Mouse (Mus musculus) forebrain, embryonic 11.5 days (tissue): ENCODE measurements around the gene Lin28b. TPM values are rescaled to one million over a fixed set of nuclear protein-coding genes. Genes with fewer than 3 reads are reported as not detected.

Experiments
- ATAC-seq: fragments of 200-750 bp; cut with Nextera tagmentation; replicated peaks from 2 replicates; pipeline ENCODE4 v1.8.0; 2017; ENCODE audit warnings: moderate TSS enrichment; ENCODE audit not compliant: low FRiP score
- DNase-seq: peaks from one replicate; pipeline ENCODE4 v3.0.0-alpha.2; 2017; ENCODE audit warnings: low spot score
- H3K27ac ChIP-seq: fragments of 300-500 bp; sonication (generic); 2 replicates; pipeline ENCODE4 v1.5.1; 2014; ENCODE audit warnings: low read depth, low read length
- H3K27me3 ChIP-seq: fragments of 300-500 bp; sonication (generic); 2 replicates; pipeline ENCODE4 v1.6.1; 2014; ENCODE audit warnings: mild to moderate bottlenecking, low read length, mixed read lengths; ENCODE audit not compliant: control insufficient read depth, insufficient read depth
- H3K36me3 ChIP-seq: fragments of 300-500 bp; sonication (generic); 2 replicates; pipeline ENCODE4 v1.6.1; 2014; ENCODE audit warnings: mild to moderate bottlenecking, low read length, moderate library complexity, mixed read lengths; ENCODE audit not compliant: control insufficient read depth, insufficient read depth
- H3K4me1 ChIP-seq: fragments of 300-500 bp; sonication (generic); replicated peaks from 2 replicates; pipeline ENCODE4 v1.6.1; 2014; ENCODE audit warnings: low read length, mixed read lengths; ENCODE audit not compliant: control insufficient read depth, insufficient read depth
- H3K4me2 ChIP-seq: fragments of 300-500 bp; sonication (generic); 2 replicates; pipeline ENCODE4 v1.6.1; 2014; ENCODE audit warnings: low read depth, mild to moderate bottlenecking, low read length, moderate library complexity, mixed read lengths; ENCODE audit not compliant: severe bottlenecking
- H3K4me3 ChIP-seq: fragments of 300-500 bp; sonication (generic); 2 replicates; pipeline ENCODE4 v1.5.1; 2014; ENCODE audit warnings: low read depth, low read length
- H3K9ac ChIP-seq: fragments of 300-500 bp; sonication (generic); 2 replicates; pipeline ENCODE4 v1.6.1; 2014; ENCODE audit warnings: low read length
- H3K9me3 ChIP-seq: fragments of 300-500 bp; sonication (generic); 2 replicates; pipeline ENCODE4 v1.6.1; 2016; ENCODE audit warnings: low read length, mixed read lengths; ENCODE audit not compliant: control insufficient read depth
- WGBS: fragments of 180-500 bp; shearing (Covaris S2); extraction: QIAGEN DNeasy Blood & Tissue Kit; methylation state at CpG from one replicate; pipeline ENCODE4 v1.1.7; 2014; 5-methylcytosine and 5-hydroxymethylcytosine counted together
- polyA plus RNA-seq: library from polyadenylated mRNA; unstranded; fragments of >200 nt; fragmentation: Nextera tagmentation; extraction: Ambion mirVana; gene quantifications from 2 replicates; pipeline ENCODE4 v1.2.1, GENCODE M21; 2014

Lin28b gene
- polyA plus RNA-seq, 1 experiment from 2014 or later: 27.6 TPM

- no peaks in the 10 kb centered on the region for H3K9me3 ChIP-seq
- ATAC-seq (no peak), DNase-seq (no peak)
- no peaks in the 10 kb centered on the region for H3K36me3 ChIP-seq
- 3% methylated on average over 2 of the region's 2 CpGs for WGBS
- no peak overlapping the region for H3K27ac ChIP-seq
- no peaks in the 10 kb centered on the region for H3K4me1 ChIP-seq
- no peak overlapping the region for H3K4me3 ChIP-seq
- H3K4me2 ChIP-seq: no peak overlapping the region
- H3K9ac ChIP-seq: no peak overlapping the region
- no peaks in the 10 kb centered on the region for H3K27me3 ChIP-seq
Observed at GRCm38 (mm10) chr10:45458074-45458473, 28.1 kb downstream of the Lin28b start.

GRCm38 (mm10) chr10:45446625-45447024 is 39.6 kb downstream of the Lin28b start:
- Histone ChIP-seq H3K4me3 (no peak overlapping the region), H3K36me3 (no peaks in the 10 kb centered on the region), H3K27ac (peak overlapping the region; percentile 71), H3K9me3 (no peaks in the 10 kb centered on the region), H3K27me3 (no peaks in the 10 kb centered on the region), H3K9ac (peak overlapping the region; percentile 50), H3K4me1 (peaks cover 4% of the 10 kb centered on the region; the same call in 1 of the 2 replicates), H3K4me2 (peak overlapping the region; percentile 32; the same call in 1 of the 2 replicates)
- no peak for DNase-seq
- no peak for ATAC-seq

GRCm38 (mm10) chr10:45446215-45446614 is 40.0 kb downstream of the Lin28b start:
- Histone ChIP-seq H3K9ac (peak overlapping the region; percentile 50), H3K4me1 (peaks cover 4% of the 10 kb centered on the region; the same call in 1 of the 2 replicates), H3K4me3 (no peak overlapping the region), H3K36me3 (no peaks in the 10 kb centered on the region), H3K4me2 (peak overlapping the region; percentile 32; the same call in 1 of the 2 replicates), H3K27ac (peak overlapping the region; percentile 71), H3K27me3 (no peaks in the 10 kb centered on the region), H3K9me3 (no peaks in the 10 kb centered on the region)
- DNase-seq (peak; percentile 54), ATAC-seq (0 out of 2 replicates have a peak, but pooled peaks have one; percentile 58)
- 5% methylated on average over 8 of the region's 8 CpGs for WGBS

- no peaks in the 10 kb centered on the region for H3K9me3 ChIP-seq
- H3K27ac ChIP-seq: no peak overlapping the region
- DNase-seq: no peak
- H3K36me3 ChIP-seq: no peaks in the 10 kb centered on the region; the same call in 1 of the 2 replicates
- no peak overlapping the region for H3K9ac ChIP-seq
- ATAC-seq: no peak
- H3K4me1 ChIP-seq: no peaks in the 10 kb centered on the region
- no peak overlapping the region for H3K4me2 ChIP-seq
- no peaks in the 10 kb centered on the region for H3K27me3 ChIP-seq
- WGBS: 85% methylated on average over 1 of the region's 1 CpGs
- H3K4me3 ChIP-seq: no peak overlapping the region
Observed at GRCm38 (mm10) chr10:45422372-45422771, 63.8 kb downstream of the Lin28b start.

- no peak for ATAC-seq
- 24% methylated on average over 5 of the region's 5 CpGs for WGBS
Observed at GRCm38 (mm10) chr10:45412144-45412543, 74.1 kb downstream of the Lin28b start.

GRCm38 (mm10) chr10:45411741-45412140 is 74.5 kb downstream of the Lin28b start:
- Histone ChIP-seq H3K36me3 (no peaks in the 10 kb centered on the region), H3K4me2 (no peak overlapping the region), H3K27ac (no peak overlapping the region), H3K9me3 (no peaks in the 10 kb centered on the region), H3K4me1 (peaks cover 4% of the 10 kb centered on the region; the same call in 1 of the 2 replicates), H3K4me3 (no peak overlapping the region), H3K27me3 (no peaks in the 10 kb centered on the region), H3K9ac (no peak overlapping the region)
- DNase-seq (no peak), ATAC-seq (peak; percentile 66; the same call in 1 of the 2 replicates)
- 5% methylated on average over 2 of the region's 2 CpGs for WGBS

More at GRCm38 (mm10) chr10:45412144-45412543, 74.1 kb downstream of the Lin28b start:
- H3K27me3 ChIP-seq: no peaks in the 10 kb centered on the region
- no peak overlapping the region for H3K4me2 ChIP-seq
- H3K36me3 ChIP-seq: no peaks in the 10 kb centered on the region
- H3K4me3 ChIP-seq: no peak overlapping the region
- peaks cover 4% of the 10 kb centered on the region; the same call in 1 of the 2 replicates for H3K4me1 ChIP-seq
- H3K27ac ChIP-seq: 0 out of 2 replicates have a peak overlapping the region, but pooled peaks have one; percentile 15
- DNase-seq: no peak
- no peaks in the 10 kb centered on the region for H3K9me3 ChIP-seq
- no peak overlapping the region for H3K9ac ChIP-seq

- H3K36me3 ChIP-seq: no peaks in the 10 kb centered on the region
- DNase-seq: peak; percentile 59
- no peak overlapping the region for H3K4me2 ChIP-seq
- H3K4me1 ChIP-seq: peaks cover 4% of the 10 kb centered on the region; the same call in 1 of the 2 replicates
- H3K27me3 ChIP-seq: no peaks in the 10 kb centered on the region
- no peak overlapping the region for H3K4me3 ChIP-seq
- no peak overlapping the region for H3K9ac ChIP-seq
- WGBS: 5% methylated on average over 10 of the region's 10 CpGs
- H3K27ac ChIP-seq: peak overlapping the region; percentile 25; the same call in 1 of the 2 replicates
- H3K9me3 ChIP-seq: no peaks in the 10 kb centered on the region
- peak; percentile 91 for ATAC-seq
Observed at GRCm38 (mm10) chr10:45410624-45411341, 75.4 kb downstream of the Lin28b start.

- H3K9ac ChIP-seq: no peak overlapping the region
- H3K4me1 ChIP-seq: no peaks in the 10 kb centered on the region
- ATAC-seq (no peak), DNase-seq (no peak)
- H3K9me3 ChIP-seq: no peaks in the 10 kb centered on the region
- H3K27ac ChIP-seq: no peak overlapping the region
- H3K4me2 ChIP-seq: no peak overlapping the region
- H3K36me3 ChIP-seq: no peaks in the 10 kb centered on the region
- no peaks in the 10 kb centered on the region for H3K27me3 ChIP-seq
- WGBS: 87% methylated on average over 7 of the region's 7 CpGs
- H3K4me3 ChIP-seq: no peak overlapping the region
Observed at GRCm38 (mm10) chr10:45399702-45400243, 86.4 kb downstream of the Lin28b start.
